8 mouse cellular contexts compared by ENCODE assay signal in the genomic region with DNA sequence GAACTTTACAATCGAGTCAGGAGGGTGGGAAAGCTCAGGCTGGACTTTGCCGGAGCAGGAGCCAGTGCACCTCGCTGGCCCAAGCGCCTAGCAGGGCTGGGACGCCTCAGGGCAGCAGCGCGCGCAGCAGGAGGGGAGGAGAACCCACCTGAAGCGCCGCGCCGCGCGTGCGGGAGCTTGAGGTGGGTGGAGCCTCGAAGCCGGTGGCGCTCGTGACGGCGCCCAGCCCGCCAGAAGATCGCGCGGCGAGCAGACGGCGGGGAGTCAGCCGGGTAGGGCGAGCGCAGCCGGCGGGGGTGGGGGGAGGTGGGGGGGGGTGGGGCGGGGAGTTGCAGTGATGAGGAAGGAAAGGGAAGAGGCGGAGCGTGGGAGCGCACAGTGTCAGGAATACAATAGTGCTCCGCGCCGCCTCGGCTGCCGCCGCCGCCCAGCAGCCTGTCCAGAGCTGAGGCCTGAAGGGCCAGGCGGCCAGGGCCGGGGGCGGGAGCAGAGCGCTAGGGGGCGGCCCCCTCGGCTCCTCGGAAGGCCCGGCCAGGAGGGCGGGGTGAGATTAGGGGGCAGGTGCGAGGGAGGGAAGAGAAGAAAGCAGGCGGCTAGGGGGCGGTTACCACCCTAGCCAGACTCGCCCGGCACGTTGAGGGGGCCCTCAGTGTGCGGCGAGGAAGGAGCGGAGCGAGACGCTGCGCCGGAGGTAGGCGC. TPM values are rescaled to one million over a fixed set of nuclear protein-coding genes. Genes with fewer than 3 reads are reported as not detected.
DNase-seq lines count a peak whose midpoint lies in the region; ATAC-seq and TF ChIP-seq lines count a peak whose summit lies in the region.

A gene (plus strand): TSS at position 549 of the 699 bp plus-strand sequence.

- peak; percentile 69 to 70 for DNase-seq in CD8-positive naive resting alpha-beta T cell, adult 2 months (ENCODE audit: low read depth in 2 of 2, low spot score in 2 of 2)
- peak; percentile 89 for DNase-seq in kidney, postnatal 10 days
- peak; percentile 71 to 72 (median 71) for DNase-seq in liver, embryonic 14.5 days (ENCODE audit: low read depth in 3 of 3, low spot score in 3 of 3)
- peak; percentile 83 for DNase-seq in neural tube, embryonic 11.5 days (ENCODE audit: low spot score)

- TF ChIP-seq EP300 in liver, embryonic 14.5 days (IDR thresholded peaks at IDR 0.05; ENCODE audit: low read depth): no peak

- no peaks in the 10 kb centered on the region for H3K4me1 ChIP-seq in brown adipose tissue, adult 24 weeks (ENCODE audit: control insufficient read depth, insufficient read depth, insufficient read length, low read length)
- no peaks in the 10 kb centered on the region for H3K4me1 ChIP-seq in heart, embryonic 14.5 days (ENCODE audit: control insufficient read depth in 2 of 2, insufficient read depth in 2 of 2, low read length in 2 of 2)
- 0 out of 4 replicates have a peak, but pooled peaks cover 0 to 2% of the 10 kb centered on the region in 2 experiments for H3K4me1 ChIP-seq in liver, embryonic 14.5 days (replicated peaks; ENCODE audit: control insufficient read depth in 2 of 2, insufficient read depth in 2 of 2, low read length in 1 of 2)
- no peaks in the 10 kb centered on the region for H3K4me1 ChIP-seq in neural tube, embryonic 11.5 days (ENCODE audit: control insufficient read depth, insufficient read depth, low read length)
- no peaks in the 10 kb centered on the region for H3K4me1 ChIP-seq in stomach, embryonic 16.5 days (ENCODE audit: control insufficient read depth, insufficient read depth, low read length)

- H3K9ac ChIP-seq in heart, embryonic 14.5 days (ENCODE audit: low read length): peak within 1 kb of the TSS; percentile 78
- peak within 1 kb of the TSS; percentile 80 for H3K9ac ChIP-seq in liver, embryonic 14.5 days (replicated peaks)
- H3K9ac ChIP-seq in neural tube, embryonic 11.5 days (ENCODE audit: low read length): peak within 1 kb of the TSS; percentile 71
- H3K9ac ChIP-seq in stomach, embryonic 16.5 days (ENCODE audit: low read length): peak within 1 kb of the TSS; percentile 75

- 19% methylated on average over 42 of the region's 67 CpGs for WGBS in heart, embryonic 14.5 days
- 18% methylated on average over 37 of the region's 67 CpGs for WGBS in liver, embryonic 14.5 days (ENCODE audit: insufficient replicate concordance)
- 13% methylated on average over 33 of the region's 67 CpGs for WGBS in neural tube, embryonic 11.5 days
- WGBS in stomach, embryonic 16.5 days: 11% methylated on average over 27 of the region's 67 CpGs

- peak; percentile 98 for ATAC-seq in erythroid progenitor cell, adult 5-6 weeks (replicated peaks; ENCODE audit: low FRiP score, poor library complexity, severe bottlenecking)
- ATAC-seq in heart, embryonic 14.5 days (ENCODE audit: insufficient number of reproducible peaks, insufficient read depth, low FRiP score, low read depth): peak; percentile 98
- ATAC-seq in liver, embryonic 14.5 days (ENCODE audit: insufficient read depth): peak; percentile 92
- ATAC-seq in neural tube, embryonic 11.5 days (ENCODE audit: insufficient read depth, low FRiP score, low TSS enrichment): peak; percentile 96
- peak; percentile 98 for ATAC-seq in stomach, embryonic 16.5 days (ENCODE audit: insufficient read depth, low FRiP score)

- peak within 1 kb of the TSS; percentile 65 for H3K4me2 ChIP-seq in heart, embryonic 14.5 days (ENCODE audit: low read length)
- H3K4me2 ChIP-seq in liver, embryonic 14.5 days (ENCODE audit: low read depth): peak within 1 kb of the TSS; percentile 80
- H3K4me2 ChIP-seq in neural tube, embryonic 11.5 days (ENCODE audit: low read depth): peak within 1 kb of the TSS; percentile 49
- peak within 1 kb of the TSS; percentile 56 for H3K4me2 ChIP-seq in stomach, embryonic 16.5 days (ENCODE audit: low read depth, low read length)

- H3K27me3 ChIP-seq in heart, embryonic 14.5 days (ENCODE audit: control insufficient read depth, insufficient read depth, low read length): no peaks in the 10 kb centered on the region
- H3K27me3 ChIP-seq in liver, embryonic 14.5 days (ENCODE audit: control insufficient read depth, insufficient read depth, low read length): no peaks in the 10 kb centered on the region
- no peaks in the 10 kb centered on the region for H3K27me3 ChIP-seq in neural tube, embryonic 11.5 days (ENCODE audit: control insufficient read depth, insufficient read depth, low read length)
- H3K27me3 ChIP-seq in stomach, embryonic 16.5 days (ENCODE audit: control insufficient read depth, insufficient read depth, low read length): no peaks in the 10 kb centered on the region

- peak within 1 kb of the TSS; percentile 66 for H3K27ac ChIP-seq in brown adipose tissue, adult 24 weeks (replicated peaks; ENCODE audit: low read depth, low read length)
- peak within 1 kb of the TSS; percentile 89 to 94 for H3K27ac ChIP-seq in heart, embryonic 14.5 days (replicated peaks in 1 of 2; ENCODE audit: control insufficient read depth in 1 of 2, insufficient read depth in 1 of 2, low read depth in 2 of 2, low read length in 2 of 2)
- H3K27ac ChIP-seq in liver, embryonic 14.5 days: peak within 1 kb of the TSS; percentile 62
- peak within 1 kb of the TSS; percentile 68 for H3K27ac ChIP-seq in neural tube, embryonic 11.5 days (ENCODE audit: low read depth, low read length)
- peak within 1 kb of the TSS; percentile 79 for H3K27ac ChIP-seq in stomach, embryonic 16.5 days (ENCODE audit: low read length)

- 0 out of 2 replicates have a peak, but pooled peaks have one; percentile 30 for TF ChIP-seq CTCF in liver, embryonic 14.5 days (IDR thresholded peaks at IDR 0.05; ENCODE audit: low read depth)

- peak within 1 kb of the TSS; percentile 87 for H3K4me3 ChIP-seq in brown adipose tissue, adult 24 weeks (ENCODE audit: insufficient read depth, low read depth, low read length)
- H3K4me3 ChIP-seq in heart, embryonic 14.5 days (ENCODE audit: control insufficient read depth in 1 of 2, insufficient read depth in 1 of 2, low read depth in 1 of 2, low read length in 2 of 2): peak within 1 kb of the TSS; percentile 60 to 91
- H3K4me3 ChIP-seq in liver, embryonic 14.5 days (ENCODE audit: insufficient read depth in 1 of 2, low read depth in 2 of 2, low read length in 2 of 2): peak within 1 kb of the TSS; percentile 75 to 93
- H3K4me3 ChIP-seq in neural tube, embryonic 11.5 days (ENCODE audit: low read depth, low read length): peak within 1 kb of the TSS; percentile 57
- peak within 1 kb of the TSS; percentile 59 for H3K4me3 ChIP-seq in stomach, embryonic 16.5 days (replicated peaks; ENCODE audit: low read length)

- H3K36me3 ChIP-seq in heart, embryonic 14.5 days (ENCODE audit: control insufficient read depth, insufficient read depth, low read length): peaks cover 4% of the 10 kb centered on the region; the same call in 1 of the 2 replicates
- H3K36me3 ChIP-seq in liver, embryonic 14.5 days (replicated peaks; ENCODE audit: control insufficient read depth, insufficient read depth, low read depth): no peaks in the 10 kb centered on the region
- H3K36me3 ChIP-seq in neural tube, embryonic 11.5 days (ENCODE audit: control insufficient read depth, insufficient read depth, low read length): no peaks in the 10 kb centered on the region
- H3K36me3 ChIP-seq in stomach, embryonic 16.5 days (ENCODE audit: control insufficient read depth, insufficient read depth, low read length): no peaks in the 10 kb centered on the region

- H3K9me3 ChIP-seq in heart, embryonic 14.5 days (ENCODE audit: control insufficient read depth, low read length): no peaks in the 10 kb centered on the region
- no peaks in the 10 kb centered on the region for H3K9me3 ChIP-seq in liver, embryonic 14.5 days (ENCODE audit: control insufficient read depth, low read length)
- no peaks in the 10 kb centered on the region for H3K9me3 ChIP-seq in neural tube, embryonic 11.5 days (ENCODE audit: control insufficient read depth, low read length)
- H3K9me3 ChIP-seq in stomach, embryonic 16.5 days (replicated peaks; ENCODE audit: control insufficient read depth, low read length): no peaks in the 10 kb centered on the region

RNA-seq across cellular contexts. Expression of the gene that starts here (rescaled TPM):
- polyA plus RNA-seq in brown adipose tissue, adult 24 weeks (2012; ENCODE audit: insufficient read depth, insufficient read length, missing spikeins): 1.5 and 1.7 TPM in 2 replicates
- 9.7 and 10.5 TPM in 2 replicates for total RNA-seq in erythroid progenitor cell, adult 5-6 weeks (2015; ENCODE audit: low replicate concordance)
- 6.8 and 12.6 TPM in 2 replicates for total RNA-seq in erythroid progenitor cell, adult 5-6 weeks (2017; ENCODE audit: low replicate concordance)
- polyA plus RNA-seq in heart, embryonic 14.5 days (2014; fragmentation: Nextera tagmentation; extraction: Ambion mirVana): 3.5 and 3.9 TPM in 2 replicates
- 1.9 and 3.3 TPM in 2 replicates for polyA plus RNA-seq in liver, embryonic 14.5 days (2012; rRNA removed)
- 6.3 and 7.3 TPM in 2 replicates for polyA plus RNA-seq in liver, embryonic 14.5 days (2014; fragmentation: Nextera tagmentation; extraction: Ambion mirVana)
- polyA plus RNA-seq in neural tube, embryonic 11.5 days (2014; fragmentation: Nextera tagmentation; extraction: Ambion mirVana): 8.4 and 9.5 TPM in 2 replicates
- 7.3 and 7.6 TPM in 2 replicates for polyA plus RNA-seq in stomach, embryonic 16.5 days (2015; fragmentation: Nextera tagmentation; extraction: Ambion mirVana)

Comparison
In these comparisons a context has a peak if more than half of its experiments do, and no peak if none do; other contexts are left out.
1. Peak in every context shown above with its lines: DNase-seq, ATAC-seq, H3K4me3 ChIP-seq and H3K27ac ChIP-seq.